Mouse (Mus musculus): ENCODE data around the gene Aga. TPM values are rescaled to one million over a fixed set of nuclear protein-coding genes. Genes with fewer than 3 reads are reported as not detected.
A peak's percentile ranks its signal among the peaks of the same experiment; 100 is the strongest.
"Not testable (repeated sequence)": the region's sequence is repeated elsewhere in the genome, so short reads cannot be mapped to it uniquely, and the experiment has no call there.

The Aga gene
- polyA plus RNA-seq (2015; fragmentation: Nextera tagmentation; extraction: Ambion mirVana): 33.2 and 33.7 TPM in 2 replicates

- Histone ChIP-seq H3K36me3 (peaks cover 11% of the 10 kb centered on the region; the same call in 1 of the 2 replicates), H3K4me2 (peak within 1 kb of the TSS; percentile 71), H3K4me1 (no peaks in the 10 kb centered on the region), H3K9ac (peak within 1 kb of the TSS; percentile 77), H3K27ac (peak within 1 kb of the TSS; percentile 78), H3K9me3 (no peaks in the 10 kb centered on the region), H3K4me3 (peak within 1 kb of the TSS; percentile 63), H3K27me3 (no peaks in the 10 kb centered on the region)
- ATAC-seq (ENCODE audit: borderline replicate concordance, extremely low read depth, low FRiP score, low TSS enrichment): peak; percentile 99
- WGBS: under 1% methylated on average over 24 of the region's 24 CpGs
Observed at GRCm38 (mm10) chr8:53511551-53512127, at the start of gene Aga. Gene Aga (plus strand): TSS chr8:53511727.

- Histone ChIP-seq H3K27ac (no peak overlapping the region), H3K4me1 (no peaks in the 10 kb centered on the region), H3K9me3 (no peaks in the 10 kb centered on the region), H3K4me3 (no peak overlapping the region), H3K27me3 (no peaks in the 10 kb centered on the region), H3K36me3 (no peaks in the 10 kb centered on the region), H3K9ac (no peak overlapping the region), H3K4me2 (no peak overlapping the region)
- whole genome bisulfite sequencing: 51% methylated on average over 2 of the region's 2 CpGs
- ATAC-seq (ENCODE audit: borderline replicate concordance, extremely low read depth, low FRiP score, low TSS enrichment): no peak
Observed at GRCm38 (mm10) chr8:53489063-53489462, 22.5 kb upstream of the Aga start.

DNA sequence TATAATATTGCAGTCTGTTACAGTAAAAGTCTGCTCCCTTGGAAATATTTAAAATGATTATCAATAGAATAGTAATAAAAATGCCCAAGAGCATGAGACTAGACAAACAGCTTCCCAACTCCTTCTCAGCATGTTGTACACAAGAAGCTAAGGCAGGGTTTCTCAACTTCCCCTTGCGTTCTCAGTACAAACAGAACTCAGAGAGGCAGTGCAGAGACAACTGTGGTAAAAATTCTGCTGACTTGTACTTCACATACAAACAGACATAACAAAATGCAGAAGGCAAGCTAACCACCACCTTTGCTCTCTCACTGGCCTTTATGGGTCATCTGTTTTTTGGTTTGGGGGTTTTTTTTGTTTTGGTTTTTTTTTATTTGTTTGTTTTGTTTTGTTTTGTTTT is 15.3 kb upstream of the Aga start:
- no peak for ATAC-seq (ENCODE audit: borderline replicate concordance, extremely low read depth, low FRiP score, low TSS enrichment)
- Histone ChIP-seq H3K4me3 (no peak overlapping the region), H3K36me3 (no peaks in the 10 kb centered on the region), H3K4me2 (no peak overlapping the region), H3K4me1 (no peaks in the 10 kb centered on the region), H3K9me3 (no peaks in the 10 kb centered on the region), H3K27ac (no peak overlapping the region), H3K9ac (no peak overlapping the region), H3K27me3 (no peaks in the 10 kb centered on the region)
- 70% methylated on average over 1 of the region's 1 CpGs for WGBS

DNA sequence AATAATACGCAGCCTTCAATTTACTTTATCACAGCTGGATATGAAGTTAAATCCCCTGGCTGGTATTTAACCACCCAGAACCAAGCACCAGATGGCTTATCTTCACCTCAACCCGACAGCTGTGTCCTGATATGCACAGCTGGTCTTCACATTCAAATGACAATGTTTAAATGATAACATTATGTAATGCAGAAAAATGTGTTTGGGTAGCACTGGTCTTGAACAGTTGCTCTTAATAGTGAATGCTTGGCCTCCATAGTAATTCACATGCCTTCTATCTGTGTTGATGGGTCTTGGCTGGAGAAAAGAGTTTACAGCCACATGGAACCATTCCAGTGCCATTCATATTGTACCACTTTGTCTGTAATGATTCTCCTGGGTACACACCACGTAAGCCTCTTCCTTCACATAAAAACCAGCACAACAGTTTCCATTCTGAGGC is 14.6 kb upstream of the Aga start:
- no peaks in the 10 kb centered on the region for H3K9me3 ChIP-seq
- ATAC-seq (ENCODE audit: borderline replicate concordance, extremely low read depth, low FRiP score, low TSS enrichment): no peak
- WGBS: 40% methylated on average over 3 of the region's 3 CpGs
- H3K36me3 ChIP-seq: no peaks in the 10 kb centered on the region
- no peaks in the 10 kb centered on the region for H3K27me3 ChIP-seq
- no peak overlapping the region for H3K27ac ChIP-seq
- no peak overlapping the region for H3K9ac ChIP-seq
- no peak overlapping the region for H3K4me3 ChIP-seq
- no peak overlapping the region for H3K4me2 ChIP-seq
- no peaks in the 10 kb centered on the region for H3K4me1 ChIP-seq

DNA sequence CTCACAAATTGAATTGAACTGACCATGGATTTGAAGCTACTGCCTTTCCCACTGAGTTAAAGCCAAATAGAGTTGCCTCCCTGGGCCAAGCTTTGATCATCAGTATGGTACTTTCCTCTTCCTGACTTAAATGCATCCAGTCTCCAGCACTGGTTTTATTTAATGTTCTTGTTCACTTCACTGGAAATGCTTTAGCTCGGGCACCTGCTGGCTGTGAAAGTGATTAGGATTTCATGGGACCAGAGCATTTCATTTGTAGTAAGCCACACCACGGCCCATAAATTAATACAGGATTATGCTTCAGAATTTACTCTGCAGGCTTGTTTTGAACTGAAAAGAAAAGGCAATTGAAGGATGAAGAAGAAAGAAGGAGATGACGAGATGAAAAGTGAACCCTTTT is 26.5 kb downstream of the Aga start:
- WGBS: 71% methylated on average over 3 of the region's 3 CpGs
- not testable (repeated sequence) for H3K36me3 ChIP-seq, H3K4me3 ChIP-seq

GRCm38 (mm10) chr8:53539585-53539984 is 28.1 kb downstream of the Aga start:
- Histone ChIP-seq H3K9ac (no peak overlapping the region), H3K27ac (no peak overlapping the region)

More for the DNA sequence above, 26.5 kb downstream of the Aga start:
- not testable (repeated sequence) for H3K4me2 ChIP-seq; H3K4me1 ChIP-seq; H3K27ac ChIP-seq; ATAC-seq (ENCODE audit: borderline replicate concordance, extremely low read depth, low FRiP score, low TSS enrichment); H3K9me3 ChIP-seq; H3K9ac ChIP-seq; H3K27me3 ChIP-seq

DNA sequence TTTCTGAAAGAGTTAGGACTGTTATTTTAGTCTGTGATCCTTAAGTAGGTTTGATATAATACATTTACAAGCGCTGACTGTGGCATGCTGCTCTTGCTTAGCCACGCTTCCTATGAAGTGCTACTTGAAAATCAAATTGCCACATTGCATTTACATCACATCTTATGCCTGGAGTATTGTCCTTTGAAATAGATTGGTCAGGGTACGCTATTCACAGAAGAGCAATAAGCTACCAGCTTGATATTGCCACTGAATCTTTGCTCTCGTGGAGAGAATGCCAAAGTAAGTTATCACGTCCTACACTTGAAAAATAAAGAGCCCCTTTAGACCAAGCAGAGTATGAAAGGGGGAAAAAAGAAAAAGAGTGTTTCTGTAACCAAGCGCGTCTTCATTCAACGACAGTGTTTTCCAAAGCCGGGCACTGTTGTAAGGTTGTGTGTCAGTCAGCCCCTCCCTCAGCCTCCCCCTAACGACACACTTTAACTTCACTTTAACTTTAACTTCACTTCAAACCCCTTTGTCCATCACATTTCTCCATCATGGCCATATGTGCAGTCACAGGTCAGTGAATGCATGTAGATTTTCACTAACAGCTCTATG is 51.0 kb downstream of the Aga start:
- Histone ChIP-seq H3K9ac (no peak overlapping the region), H3K27ac (no peak overlapping the region), H3K9me3 (no peaks in the 10 kb centered on the region), H3K36me3 (no peaks in the 10 kb centered on the region), H3K4me3 (no peak overlapping the region), H3K4me1 (no peaks in the 10 kb centered on the region), H3K27me3 (no peaks in the 10 kb centered on the region), H3K4me2 (no peak overlapping the region)
- 82% methylated on average over 10 of the region's 10 CpGs for WGBS
- no peak for ATAC-seq (ENCODE audit: borderline replicate concordance, extremely low read depth, low FRiP score, low TSS enrichment)

More at GRCm38 (mm10) chr8:53539585-53539984, 28.1 kb downstream of the Aga start:
- 87% methylated on average over 2 of the region's 2 CpGs for WGBS
- Histone ChIP-seq H3K27me3 (no peaks in the 10 kb centered on the region), H3K36me3 (no peaks in the 10 kb centered on the region), H3K4me3 (no peak overlapping the region), H3K4me2 (no peak overlapping the region), H3K9me3 (no peaks in the 10 kb centered on the region), H3K4me1 (no peaks in the 10 kb centered on the region)
- no peak for ATAC-seq (ENCODE audit: borderline replicate concordance, extremely low read depth, low FRiP score, low TSS enrichment)

GRCm38 (mm10) chr8:53566223-53566622 is 54.7 kb downstream of the Aga start:
- Histone ChIP-seq H3K36me3 (no peaks in the 10 kb centered on the region), H3K4me3 (no peak overlapping the region), H3K9me3 (no peaks in the 10 kb centered on the region), H3K27ac (no peak overlapping the region), H3K4me2 (no peak overlapping the region), H3K9ac (no peak overlapping the region), H3K4me1 (no peaks in the 10 kb centered on the region), H3K27me3 (no peaks in the 10 kb centered on the region)
- WGBS: 68% methylated on average over 6 of the region's 6 CpGs
- no peak for ATAC-seq (ENCODE audit: borderline replicate concordance, extremely low read depth, low FRiP score, low TSS enrichment)

Other genes with a start within 250 kb of the Aga start
- gene Neil3, start 127.3 kb downstream of the Aga start, polyA plus RNA-seq (2015; fragmentation: Nextera tagmentation; extraction: Ambion mirVana): 36.2 and 43.0 TPM in 2 replicates